Mouse (Mus musculus): ENCODE measurements around the gene Adgrb3.

- TF ChIP-seq CTCF (conservative IDR thresholded peaks at IDR 0.05; ENCODE audit: low read length) = no peak
- no peak for TF ChIP-seq NANOG (IDR thresholded peaks at IDR 0.05; ENCODE audit: borderline replicate concordance, low read length)
- TF ChIP-seq POU5F1 (IDR thresholded peaks at IDR 0.05; ENCODE audit: borderline replicate concordance, low read length) = no peak
Measured at GRCm38 (mm10) chr1:25358554-25358953, 471.0 kb downstream of the Adgrb3 start.

All from E14TG2a.4 (cell line).